Mouse (Mus musculus): ENCODE measurements around the gene Fscn3.

Gene Fscn3

DNA sequence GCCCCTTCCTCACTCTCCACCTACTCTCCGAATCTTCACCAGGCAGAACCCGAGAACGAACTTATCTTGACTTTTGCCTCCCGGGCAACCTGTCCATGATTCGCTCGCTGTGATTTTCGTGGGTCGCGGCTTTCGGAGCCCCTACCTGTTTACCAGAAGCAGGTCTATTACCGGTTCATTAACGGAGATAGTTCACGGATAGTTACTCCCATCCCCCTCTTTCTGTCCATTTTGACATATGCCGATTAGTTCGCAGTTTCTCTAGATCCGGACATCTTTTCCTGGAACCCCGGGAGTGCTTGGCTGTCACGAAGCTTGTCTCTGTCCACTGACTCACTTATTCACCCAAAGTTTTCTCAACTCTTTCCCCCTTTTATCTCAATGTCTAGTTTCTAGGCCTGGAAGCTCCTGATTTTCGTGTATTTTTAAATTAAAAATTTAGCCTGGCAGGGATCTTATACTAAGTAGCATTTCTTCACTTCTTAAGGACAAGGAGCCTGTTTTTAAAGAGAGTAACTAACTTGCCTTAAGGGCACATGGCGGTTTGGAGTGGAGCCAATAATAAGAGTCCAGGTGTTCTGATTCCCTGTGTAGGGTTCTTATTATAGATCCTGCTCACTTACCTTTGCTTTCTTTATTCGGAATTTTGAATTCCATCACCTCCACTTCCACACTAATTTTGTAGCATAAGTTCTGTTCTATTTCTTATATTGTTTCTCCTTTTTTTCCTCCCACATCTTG, 53.3 kb downstream of the Fscn3 start:
- in situ Hi-C loops (cut with MboI, MseI), result no loop called here

GRCm38 (mm10) chr6:28482711-28483315, 55.2 kb downstream of the Fscn3 start:
- in situ Hi-C loops (cut with MboI, MseI), result no loop called here

DNA sequence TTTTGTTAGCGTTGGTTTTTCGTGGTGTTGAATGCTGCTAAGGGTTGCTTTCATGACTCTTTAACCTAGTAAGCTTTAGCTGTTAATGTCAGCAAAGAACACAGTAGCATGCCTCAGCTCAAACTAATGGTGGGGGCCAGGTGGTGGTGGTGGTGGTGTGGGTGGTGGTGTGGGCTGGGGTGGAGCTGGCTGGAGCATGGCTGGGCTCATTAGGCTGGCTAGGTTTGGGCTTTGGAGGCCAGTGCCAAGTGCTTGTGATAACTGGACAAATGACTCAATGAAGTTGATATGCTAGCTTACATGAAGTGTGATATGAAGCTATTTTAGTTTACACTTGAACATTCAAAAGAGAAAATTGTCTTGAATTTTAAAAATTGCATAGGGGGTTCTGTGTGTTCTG, 58.4 kb downstream of the Fscn3 start:
- in situ Hi-C loops (cut with MboI, MseI), result no loop called here

- in situ Hi-C loops (cut with MboI, MseI), result no loop called here
Measured at GRCm38 (mm10) chr6:28486471-28486870, 58.9 kb downstream of the Fscn3 start.

DNA sequence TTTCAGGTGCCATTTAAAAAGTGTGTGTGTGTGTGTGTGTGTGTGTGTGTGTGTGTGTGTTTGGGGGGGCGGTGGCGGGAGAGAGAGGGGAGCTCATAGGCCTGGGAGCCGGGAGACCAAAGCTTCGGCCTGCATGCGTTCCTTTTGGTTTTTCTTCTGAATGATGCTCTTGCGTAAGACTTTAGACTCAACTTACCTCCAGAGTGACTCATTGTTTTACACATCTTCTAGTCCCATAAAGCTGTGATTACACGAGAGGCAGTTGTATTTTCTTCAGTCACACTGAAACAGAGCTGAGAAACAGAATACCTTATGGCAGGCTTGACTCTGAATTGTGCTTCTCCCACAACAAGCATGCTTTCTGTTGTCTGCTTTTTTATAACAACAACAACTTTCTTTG, 59.3 kb downstream of the Fscn3 start:
- in situ Hi-C loops (cut with MboI, MseI), result no loop called here

All from T-helper 2 cell (primary cell).